Mouse (Mus musculus) small intestine, adult 2 months (tissue): ENCODE results near the gene Hmgb4.

Experiments used
- CTCF ChIP-seq: fragments of 200-500 bp; IDR thresholded peaks from 2 replicates; pipeline ENCODE4 v1.5.1; 2012; ENCODE audit warnings: low read depth, mild to moderate bottlenecking, control low read depth, inconsistent platforms, low read length, moderate library complexity, mixed read lengths; ENCODE audit not compliant: insufficient replicate concordance, insufficient read length; ENCODE audit errors: extremely low read depth
- POLR2A ChIP-seq: fragments of 200-500 bp; IDR thresholded peaks from 2 replicates; pipeline ENCODE4 v1.6.1; 2012; ENCODE audit warnings: low read depth, mild to moderate bottlenecking, control low read depth, inconsistent platforms, low read length, moderate library complexity

DNA sequence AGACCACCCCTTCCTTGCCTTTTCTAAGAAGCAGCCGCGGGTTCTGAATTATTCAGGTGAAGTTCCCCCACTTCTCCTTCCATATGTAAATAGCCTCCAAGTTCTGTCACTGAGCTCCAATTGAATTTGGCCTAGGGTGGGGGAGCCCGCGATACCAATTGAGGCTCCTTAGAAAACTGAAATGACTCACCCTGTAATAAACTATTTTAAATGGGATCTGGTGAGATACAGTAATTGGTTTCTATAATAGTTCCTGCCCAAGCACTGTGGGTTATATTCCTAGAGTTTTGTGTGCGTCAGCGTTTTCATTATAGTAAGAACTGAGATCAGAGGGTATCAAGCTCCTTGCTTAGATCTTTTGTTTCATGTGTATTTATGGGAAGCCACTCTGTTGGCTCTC is 14.8 kb upstream of the Hmgb4 start:
- no peak for TF ChIP-seq CTCF
- no peak for TF ChIP-seq POLR2A
